Comparison of ENCODE assay signal across 16 mouse cellular contexts in genomic region chr10:7187881-7188280, GRCm38 (mm10). TPM values are rescaled to one million over a fixed set of nuclear protein-coding genes. Genes with fewer than 3 reads are reported as not detected.
DNase-seq lines count a peak whose midpoint lies in the region; ATAC-seq and TF ChIP-seq lines count a peak whose summit lies in the region.
"Had no signal": no experiment of that assay in that cellular context is flagged by ENCODE, and none has a peak within 500 bp of the region (broad histone marks: within the 10 kb centered on the region; RNA-seq: fewer than 3 reads in every experiment).

No protein-coding gene starts in this region.

- no peak overlapping the region for H3K9ac ChIP-seq in lung, postnatal 0 days (replicated peaks; ENCODE audit: low read depth)
- no peak overlapping the region for H3K9ac ChIP-seq in stomach, postnatal 0 days (ENCODE audit: low read length)
- H3K9ac ChIP-seq: embryonic facial prominence, embryonic 15.5 days; heart, embryonic 13.5 days; intestine, embryonic 15.5 days; liver, embryonic 12.5 days; midbrain, embryonic 12.5 days had no signal

- TF ChIP-seq EP300 in lung, postnatal 0 days (IDR thresholded peaks at IDR 0.05) = no peak
- TF ChIP-seq EP300 in stomach, postnatal 0 days (optimal IDR thresholded peaks at IDR 0.05) = no peak

- H3K4me2 ChIP-seq in lung, postnatal 0 days (replicated peaks; ENCODE audit: low read depth, low read length) = no peak overlapping the region
- no peak overlapping the region for H3K4me2 ChIP-seq in stomach, postnatal 0 days (replicated peaks; ENCODE audit: low read depth)
- H3K4me2 ChIP-seq: embryonic facial prominence, embryonic 15.5 days; heart, embryonic 13.5 days; intestine, embryonic 15.5 days; liver, embryonic 12.5 days; midbrain, embryonic 12.5 days had no signal

- H3K9me3 ChIP-seq in lung, postnatal 0 days (ENCODE audit: low read length) = no peaks in the 10 kb centered on the region
- H3K9me3 ChIP-seq in embryonic facial prominence, embryonic 10.5 days = no peaks in the 10 kb centered on the region
- H3K9me3 ChIP-seq in stomach, postnatal 0 days (ENCODE audit: control insufficient read depth, low read length) = no peaks in the 10 kb centered on the region
- H3K9me3 ChIP-seq: embryonic facial prominence, embryonic 15.5 days; G1E; heart, embryonic 13.5 days; intestine, embryonic 15.5 days; liver, embryonic 12.5 days; midbrain, embryonic 12.5 days had no signal

- 26% methylated on average over 7 of the region's 7 CpGs for WGBS in lung, postnatal 0 days
- 70% methylated on average over 7 of the region's 7 CpGs for WGBS in embryonic facial prominence, embryonic 10.5 days
- 34% methylated on average over 7 of the region's 7 CpGs for WGBS in kidney, adult 2 months
- 33% methylated on average over 7 of the region's 7 CpGs for WGBS in stomach, postnatal 0 days

- H3K36me3 ChIP-seq in lung, postnatal 0 days (ENCODE audit: insufficient read depth, low read length) = no peaks in the 10 kb centered on the region
- H3K36me3 ChIP-seq in embryonic facial prominence, embryonic 10.5 days (replicated peaks) = no peaks in the 10 kb centered on the region
- H3K36me3 ChIP-seq in kidney, adult 2 months (ENCODE audit: control insufficient read depth, insufficient read depth, low read length) = no peaks in the 10 kb centered on the region
- no peaks in the 10 kb centered on the region for H3K36me3 ChIP-seq in stomach, postnatal 0 days (ENCODE audit: control insufficient read depth, insufficient read depth, low read length)
- H3K36me3 ChIP-seq: embryonic facial prominence, embryonic 15.5 days; G1E; heart, embryonic 13.5 days; intestine, embryonic 15.5 days; liver, embryonic 12.5 days; midbrain, embryonic 12.5 days had no signal

- ATAC-seq in lung, postnatal 0 days = peak; percentile 46
- no peak for ATAC-seq in stomach, postnatal 0 days (ENCODE audit: low FRiP score, low TSS enrichment)
- ATAC-seq: intestine, embryonic 15.5 days; liver, embryonic 12.5 days had no signal

- no peak for TF ChIP-seq POLR2A in kidney, adult 2 months (IDR thresholded peaks at IDR 0.05; ENCODE audit: low read depth, low read length)

- no peak overlapping the region for H3K4me3 ChIP-seq in lung, postnatal 0 days (ENCODE audit: low read depth, low read length)
- no peak overlapping the region for H3K4me3 ChIP-seq in embryonic facial prominence, embryonic 10.5 days
- H3K4me3 ChIP-seq in kidney, adult 2 months (ENCODE audit: insufficient read depth, low read depth, low read length) = no peak overlapping the region
- no peak overlapping the region for H3K4me3 ChIP-seq in stomach, postnatal 0 days (ENCODE audit: low read depth, low read length)
- H3K4me3 ChIP-seq: embryonic facial prominence, embryonic 15.5 days; heart, embryonic 13.5 days; intestine, embryonic 15.5 days; left cerebral cortex, adult 2 months; liver, embryonic 12.5 days; midbrain, embryonic 12.5 days had no signal

- DNase-seq in lung, postnatal 0 days (ENCODE audit: low spot score) = peak; percentile 13
- DNase-seq in lung, postnatal 36 days = no peak
- peak; percentile 12 for DNase-seq in embryonic facial prominence, embryonic 10.5 days (ENCODE audit: low spot score)
- peak; percentile 52 for DNase-seq in kidney, adult 2 months
- DNase-seq in stomach, postnatal 0 days (ENCODE audit: low spot score) = no peak
- DNase-seq in urinary bladder, postnatal 36 days (ENCODE audit: low spot score in 2 of 2) = no peak
- DNase-seq in urinary bladder, adult 2 months (ENCODE audit: low spot score) = no peak
- DNase-seq: cerebellum, adult 8-10 months; thymus, postnatal 4 days had no signal

- H3K4me1 ChIP-seq in lung, postnatal 0 days (ENCODE audit: insufficient read depth, low read depth, low read length) = peaks cover 20% of the 10 kb centered on the region; the same call in 1 of the 2 replicates
- peaks cover 21% of the 10 kb centered on the region for H3K4me1 ChIP-seq in embryonic facial prominence, embryonic 10.5 days
- H3K4me1 ChIP-seq in kidney, adult 2 months (ENCODE audit: control insufficient read depth, insufficient read depth, low read length) = peaks cover 28% of the 10 kb centered on the region; the same call in 1 of the 2 replicates
- H3K4me1 ChIP-seq in stomach, postnatal 0 days (replicated peaks; ENCODE audit: control insufficient read depth, insufficient read depth) = no peaks in the 10 kb centered on the region; the same call in none of the 2 replicates

- H3K27me3 ChIP-seq in lung, postnatal 0 days (replicated peaks; ENCODE audit: insufficient read depth, low read length) = no peaks in the 10 kb centered on the region
- H3K27me3 ChIP-seq in embryonic facial prominence, embryonic 10.5 days (replicated peaks; ENCODE audit: low read depth, poor library complexity, severe bottlenecking) = no peaks in the 10 kb centered on the region
- no peaks in the 10 kb centered on the region for H3K27me3 ChIP-seq in kidney, adult 2 months (replicated peaks; ENCODE audit: control insufficient read depth, insufficient read depth, low read length)
- no peaks in the 10 kb centered on the region for H3K27me3 ChIP-seq in stomach, postnatal 0 days (ENCODE audit: control insufficient read depth, insufficient read depth, low read length)
- H3K27me3 ChIP-seq: embryonic facial prominence, embryonic 15.5 days; heart, embryonic 13.5 days; intestine, embryonic 15.5 days; liver, embryonic 12.5 days; midbrain, embryonic 12.5 days had no signal

- no peak overlapping the region for H3K27ac ChIP-seq in lung, postnatal 0 days (ENCODE audit: low read length)
- H3K27ac ChIP-seq in embryonic facial prominence, embryonic 10.5 days (replicated peaks) = 0 out of 2 replicates have a peak overlapping the region, but pooled peaks have one; percentile 25
- H3K27ac ChIP-seq in kidney, adult 2 months (ENCODE audit: insufficient read depth, low read depth, low read length) = no peak overlapping the region
- H3K27ac ChIP-seq in stomach, postnatal 0 days (replicated peaks) = 0 out of 2 replicates have a peak overlapping the region, but pooled peaks have one; percentile 20
- H3K27ac ChIP-seq: heart, embryonic 13.5 days; intestine, embryonic 15.5 days; left cerebral cortex, adult 2 months; liver, embryonic 12.5 days; midbrain, embryonic 12.5 days had no signal

- TF ChIP-seq CTCF in lung, postnatal 0 days (IDR thresholded peaks at IDR 0.05) = no peak
- no peak for TF ChIP-seq CTCF in kidney, adult 2 months (conservative IDR thresholded peaks at IDR 0.05; ENCODE audit: insufficient read depth, insufficient read length, low read depth, low read length)
- TF ChIP-seq CTCF in stomach, postnatal 0 days (IDR thresholded peaks at IDR 0.05; ENCODE audit: low read depth) = no peak

RNA-seq across cellular contexts. Expression of gene Cnksr3, which starts 24.2 kb away (rescaled TPM):
- 7.4 and 7.6 TPM in 2 replicates for polyA plus RNA-seq in lung, postnatal 0 days (2015; fragmentation: Nextera tagmentation; extraction: Ambion mirVana)
- 8.8 and 10.8 TPM in 2 replicates for polyA plus RNA-seq in embryonic facial prominence, embryonic 10.5 days (2016; fragmentation: Nextera tagmentation; extraction: Ambion mirVana)
- polyA plus RNA-seq in kidney, adult 2 months (2012; rRNA removed) = 10.5 and 11.8 TPM in 2 replicates
- 7.0 and 7.6 TPM in 2 replicates for polyA plus RNA-seq in stomach, postnatal 0 days (2015; fragmentation: Nextera tagmentation; extraction: Ambion mirVana)
- 25.0 and 26.8 TPM in 2 replicates for polyA plus RNA-seq in urinary bladder, adult 2 months (2012; rRNA removed)
- polyA plus RNA-seq: G1E had no signal

Comparison
In these comparisons a context has a peak if more than half of its experiments do, and no peak if none do; other contexts are left out.
1. DNase-seq: peak in lung, postnatal 0 days (single experiment), embryonic facial prominence, embryonic 10.5 days (single experiment) and kidney, adult 2 months (single experiment); none in lung, postnatal 36 days (single experiment), stomach, postnatal 0 days (single experiment), urinary bladder, postnatal 36 days (0 of 2) and urinary bladder, adult 2 months (single experiment).
2. H3K27ac ChIP-seq: peak in embryonic facial prominence, embryonic 10.5 days (single experiment) and stomach, postnatal 0 days (single experiment); none in lung, postnatal 0 days (single experiment) and kidney, adult 2 months (single experiment).